Mouse (Mus musculus) lung, postnatal 10 days (tissue): ENCODE measurements around the gene Rpl10a.
A peak's percentile ranks its signal among the peaks of the same experiment; 100 is the strongest.

Source experiments
- DNase-seq: peaks from one replicate; pipeline ENCODE4 v3.0.0; 2021

Gene Rpl10a

GRCm38 (mm10) chr17:28328366-28328928, at the start of gene Rpl10a:
Gene Rpl10a, plus strand, starts transcription at chr17:28328471.
- DNase-seq, result peak; percentile 98

GRCm38 (mm10) chr17:28279236-28279635, 49.0 kb upstream of the Rpl10a start:
- no peak for DNase-seq

- peak; percentile 74 for DNase-seq
Measured at GRCm38 (mm10) chr17:28279780-28280422, 48.4 kb upstream of the Rpl10a start.

GRCm38 (mm10) chr17:28280423-28280800, 47.9 kb upstream of the Rpl10a start:
- no peak for DNase-seq

- no peak for DNase-seq
Measured at GRCm38 (mm10) chr17:28280831-28281377, 47.4 kb upstream of the Rpl10a start.

- DNase-seq, result no peak
Measured at GRCm38 (mm10) chr17:28281866-28282441, 46.3 kb upstream of the Rpl10a start.

GRCm38 (mm10) chr17:28283199-28283598, 45.1 kb upstream of the Rpl10a start:
- no peak for DNase-seq

GRCm38 (mm10) chr17:28286133-28286532, 42.1 kb upstream of the Rpl10a start:
- no peak for DNase-seq

GRCm38 (mm10) chr17:28286964-28287363, 41.3 kb upstream of the Rpl10a start:
- no peak for DNase-seq

GRCm38 (mm10) chr17:28287578-28287977, 40.7 kb upstream of the Rpl10a start:
- no peak for DNase-seq

GRCm38 (mm10) chr17:28287980-28288379, 40.3 kb upstream of the Rpl10a start:
- DNase-seq, result peak; percentile 50

- peak; percentile 81 for DNase-seq
Measured at GRCm38 (mm10) chr17:28290262-28290661, 38.0 kb upstream of the Rpl10a start.

GRCm38 (mm10) chr17:28290671-28291070, 37.6 kb upstream of the Rpl10a start:
- DNase-seq, result peak; percentile 38

GRCm38 (mm10) chr17:28291346-28291745, 36.9 kb upstream of the Rpl10a start:
- DNase-seq, result no peak

GRCm38 (mm10) chr17:28293716-28294115, 34.6 kb upstream of the Rpl10a start:
- DNase-seq, result no peak

GRCm38 (mm10) chr17:28294449-28295333, 33.6 kb upstream of the Rpl10a start:
- no peak for DNase-seq

GRCm38 (mm10) chr17:28298888-28299287, 29.4 kb upstream of the Rpl10a start:
- no peak for DNase-seq

- peak; percentile 44 for DNase-seq
Measured at GRCm38 (mm10) chr17:28299669-28300320, 28.5 kb upstream of the Rpl10a start.

GRCm38 (mm10) chr17:28300323-28300722, 27.9 kb upstream of the Rpl10a start:
- DNase-seq, result peak; percentile 59

GRCm38 (mm10) chr17:28300850-28301249, 27.4 kb upstream of the Rpl10a start:
- DNase-seq, result no peak

GRCm38 (mm10) chr17:28305172-28305571, 23.1 kb upstream of the Rpl10a start:
- no peak for DNase-seq
